12 mouse cellular contexts compared by ENCODE assay signal in genomic region chr2:157718441-157718840, GRCm38 (mm10).
"Had no signal": no experiment of that assay in that cellular context is flagged by ENCODE, and none has a peak within 500 bp of the region (broad histone marks: within the 10 kb centered on the region; RNA-seq: fewer than 3 reads in every experiment).

No protein-coding gene starts in this region.

- H3K4me3 ChIP-seq: left cerebral cortex, adult 2 months; limb, embryonic 13.5 days; liver, embryonic 15.5 days; lung, embryonic 15.5 days; midbrain, embryonic 13.5 days had no signal

- H3K4me2 ChIP-seq: limb, embryonic 13.5 days; liver, embryonic 11.5 days; liver, embryonic 15.5 days; lung, embryonic 15.5 days; midbrain, embryonic 13.5 days had no signal

- H3K4me1 ChIP-seq: liver, embryonic 15.5 days had no signal

- ATAC-seq: midbrain, embryonic 13.5 days had no signal

- H3K27me3 ChIP-seq: limb, embryonic 13.5 days; lung, embryonic 15.5 days; midbrain, embryonic 13.5 days had no signal

- H3K27ac ChIP-seq: left cerebral cortex, adult 2 months; limb, embryonic 13.5 days; liver, embryonic 15.5 days; lung, embryonic 15.5 days; midbrain, embryonic 13.5 days had no signal

- H3K9me3 ChIP-seq: limb, embryonic 13.5 days; liver, embryonic 15.5 days; lung, embryonic 15.5 days had no signal

- H3K9ac ChIP-seq: limb, embryonic 13.5 days; liver, embryonic 15.5 days; lung, embryonic 15.5 days; midbrain, embryonic 13.5 days had no signal

- DNase-seq: kidney, adult 18-20 months; kidney, postnatal 14 days; right cerebral cortex, postnatal 4 days; spleen, adult 18-20 months; thymus, adult 18-20 months; thymus, postnatal 14 days had no signal

- H3K36me3 ChIP-seq: limb, embryonic 13.5 days; liver, embryonic 15.5 days; lung, embryonic 15.5 days; midbrain, embryonic 13.5 days had no signal
